Mouse (Mus musculus): ENCODE data around the gene Trmt2b.
"Not testable (repeated sequence)": the region's sequence is repeated elsewhere in the genome, so short reads cannot be mapped to it uniquely, and the experiment has no call there.

Trmt2b gene

DNA sequence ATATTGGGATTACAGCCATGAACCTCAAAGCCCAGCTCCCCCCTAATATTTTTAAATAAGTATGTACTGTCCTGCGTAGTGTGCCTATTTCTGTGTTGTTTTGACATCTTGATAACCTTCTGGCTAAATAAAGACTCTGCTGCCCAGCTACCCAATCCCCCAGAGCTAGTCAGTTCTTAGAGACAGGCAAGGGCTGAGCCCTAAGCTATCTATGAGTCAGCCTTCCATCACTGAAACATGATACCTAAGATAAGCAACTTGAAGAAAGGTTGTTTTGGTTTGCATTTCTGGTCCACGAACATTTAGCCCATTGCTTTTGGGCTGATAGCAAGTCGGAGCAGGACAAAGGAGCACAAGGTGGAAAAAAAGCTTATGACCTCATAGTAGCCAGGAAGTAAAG lies 56.2 kb downstream of the Trmt2b start:
- DNase-seq (ENCODE audit: low spot score), result no peak

- DNase-seq (ENCODE audit: low spot score), result no peak
Measured at GRCm38 (mm10) chrX:134218161-134218560, 58.6 kb downstream of the Trmt2b start.

DNA sequence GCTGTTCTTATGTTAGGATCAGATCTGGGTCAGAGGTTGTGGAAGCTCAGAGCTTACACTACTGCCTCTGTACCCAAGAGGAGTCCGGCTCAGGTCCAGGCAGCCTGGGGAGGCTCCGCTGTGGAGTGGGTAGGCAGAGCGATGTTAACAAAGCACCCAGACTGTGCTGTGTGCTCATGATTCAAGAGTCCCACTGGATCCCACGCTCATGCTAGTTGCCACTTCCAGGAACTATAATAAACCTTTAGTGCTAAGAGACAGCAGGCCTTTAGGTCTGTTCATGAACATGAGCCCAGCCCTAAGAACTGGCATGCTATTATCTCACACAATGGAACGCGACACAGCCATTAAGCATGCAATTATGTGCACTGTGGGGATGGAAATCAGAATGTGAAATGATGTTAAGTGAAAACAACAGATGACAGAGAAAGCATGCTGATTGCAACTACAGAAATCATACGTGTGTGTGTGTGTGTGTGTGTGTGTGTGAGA lies 65.6 kb downstream of the Trmt2b start:
- DNase-seq (ENCODE audit: low spot score), result no peak

GRCm38 (mm10) chrX:134208491-134208890 lies 68.3 kb downstream of the Trmt2b start:
- DNase-seq (ENCODE audit: low spot score), result no peak

DNA sequence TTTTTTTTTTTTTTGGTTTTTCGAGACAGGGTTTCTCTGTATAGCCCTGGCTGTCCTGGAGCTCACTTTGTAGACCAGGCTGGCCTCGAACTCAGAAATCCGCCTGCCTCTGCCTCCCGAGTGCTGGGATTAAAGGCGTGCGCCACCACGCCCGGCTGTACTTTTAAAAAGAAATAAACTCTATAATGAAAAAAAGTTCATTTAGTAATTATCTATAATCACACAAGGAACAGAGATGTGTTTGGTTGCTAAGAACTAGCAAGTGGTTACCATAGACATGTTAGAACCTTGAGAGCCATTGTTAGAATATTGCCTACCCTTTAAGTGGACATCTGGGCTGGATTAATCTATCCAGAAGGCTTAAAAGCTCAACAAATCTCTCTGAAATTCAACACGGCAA lies 89.6 kb downstream of the Trmt2b start, which contains the start of gene Arl13a:
Gene Arl13a (plus strand): TSS at position 301 of the 400 bp plus-strand sequence.
- DNase-seq (ENCODE audit: low spot score), result not testable (repeated sequence)

- no peak for DNase-seq (ENCODE audit: low spot score)
Measured at GRCm38 (mm10) chrX:134174699-134175098, 102.1 kb downstream of the Trmt2b start.
